Mouse (Mus musculus) C2C12 (cell line): ENCODE data around the gene Cks2. TPM values are rescaled to one million over a fixed set of nuclear protein-coding genes. Genes with fewer than 3 reads are reported as not detected.
"Not testable (repeated sequence)": the region's sequence is repeated elsewhere in the genome, so short reads cannot be mapped to it uniquely, and the experiment has no call there.

ENCODE experiments used
- H3K27me3 ChIP-seq: one replicate; pipeline ENCODE4 v1.6.1; 2011; ENCODE audit not compliant: control insufficient read depth, insufficient read depth, insufficient read length
- H3K36me3 ChIP-seq: one replicate; pipeline ENCODE4 v1.6.1; 2011; ENCODE audit not compliant: control insufficient read depth, insufficient read depth
- H3K4me3 ChIP-seq: one replicate; pipeline ENCODE4 v1.5.1; 2011; ENCODE audit warnings: mild to moderate bottlenecking, control low read depth; ENCODE audit not compliant: poor library complexity, insufficient read depth, severe bottlenecking
- H3K79me2 ChIP-seq: one replicate; pipeline ENCODE4 v1.6.1; 2011; ENCODE audit not compliant: control insufficient read depth, insufficient read depth
- H3K79me3 ChIP-seq: one replicate; pipeline ENCODE4 v1.6.1; 2011; ENCODE audit warnings: low read depth, control low read depth
- H3ac ChIP-seq: one replicate; pipeline ENCODE3; 2011; ENCODE audit warnings: low read depth; ENCODE audit not compliant: control insufficient read depth, insufficient read length
- CEBPB ChIP-seq: IDR thresholded peaks from one replicate; pipeline ENCODE4 v1.6.1; 2011; ENCODE audit warnings: low read depth, mild to moderate bottlenecking, control low read depth, moderate library complexity
- CTCF ChIP-seq: IDR thresholded peaks from one replicate; pipeline ENCODE4 v1.5.1; 2011; ENCODE audit not compliant: control insufficient read depth, insufficient read depth, insufficient read length
- FOSL1 ChIP-seq: IDR thresholded peaks from one replicate; pipeline ENCODE4 v1.8.0; 2011; ENCODE audit warnings: mild to moderate bottlenecking, low read length; ENCODE audit not compliant: poor library complexity, insufficient read depth, severe bottlenecking
- MAX ChIP-seq: IDR thresholded peaks from one replicate; pipeline ENCODE4 v1.6.1; 2011; ENCODE audit warnings: mild to moderate bottlenecking, control low read depth
- MYOD1 ChIP-seq: IDR thresholded peaks from one replicate; pipeline ENCODE4 v1.6.1; 2011; ENCODE audit warnings: low read depth; ENCODE audit not compliant: control insufficient read depth, insufficient read length
- MYOG ChIP-seq: IDR thresholded peaks from one replicate; pipeline ENCODE4 v1.6.1; 2011; ENCODE audit not compliant: control insufficient read depth, insufficient read length; ENCODE audit errors: extremely low read depth
- USF1 ChIP-seq: IDR thresholded peaks from one replicate; pipeline ENCODE4 v1.6.1; 2011; ENCODE audit warnings: low read depth, mild to moderate bottlenecking, control low read depth, moderate library complexity
- polyA plus RNA-seq: library from polyadenylated mRNA; unstranded; fragments of >200 nt; fragmentation: generic; extraction: Trizol; gene quantifications from one replicate; pipeline ENCODE4 v1.2.1, GENCODE M21; 2012; ENCODE audit warnings: missing spikeins

Cks2 gene
- polyA plus RNA-seq, 1 experiment = 167 TPM

DNA sequence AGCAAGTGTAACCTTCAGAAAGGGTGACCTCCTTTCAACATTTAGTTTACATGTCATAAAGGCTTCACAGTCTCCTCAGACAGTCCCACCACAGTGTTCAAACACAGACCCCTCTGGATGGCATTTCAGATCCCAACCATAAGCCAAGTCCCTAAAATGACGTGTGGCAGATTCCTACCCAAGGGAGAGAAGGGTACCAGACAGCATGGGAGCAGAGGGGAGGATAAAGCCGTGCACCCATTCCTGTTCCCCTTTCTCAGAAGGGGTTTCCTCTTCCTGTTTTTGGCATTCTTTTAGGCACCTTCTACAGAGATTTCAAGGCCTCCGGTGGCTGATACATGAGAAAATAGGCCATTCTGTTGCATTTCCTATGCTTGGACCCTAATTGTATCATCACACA, 13.1 kb downstream of the Cks2 start:
- Histone ChIP-seq H3K79me3 (peaks cover 8% of the 10 kb centered on the region), H3K36me3 (peaks cover 85% of the 10 kb centered on the region)
- TF ChIP-seq MYOD1 = no peak
- TF ChIP-seq MAX = no peak
- TF ChIP-seq MYOG = no peak
- TF ChIP-seq CEBPB = no peak
- no peak for TF ChIP-seq CTCF
- no peak for TF ChIP-seq FOSL1
- TF ChIP-seq USF1 = no peak

DNA sequence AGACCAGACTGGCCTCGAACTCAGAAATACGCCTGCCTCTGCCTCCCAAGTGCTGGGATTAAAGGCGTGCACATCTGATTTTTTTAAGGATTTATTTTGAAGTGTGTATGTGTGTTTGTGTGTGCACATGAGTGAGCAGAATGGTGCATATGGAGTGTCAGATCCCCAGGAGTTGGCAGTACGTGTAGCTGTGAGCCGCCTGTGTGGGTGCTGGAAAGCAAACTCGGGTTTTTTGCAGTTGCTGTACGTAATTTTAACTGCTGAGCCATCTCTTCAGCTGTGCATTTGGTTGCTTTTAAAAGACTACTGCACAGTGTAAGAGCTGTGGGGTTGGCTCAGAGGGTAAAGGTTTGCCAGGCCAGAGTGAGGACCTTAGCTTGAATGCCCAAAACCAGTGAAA, 14.5 kb downstream of the Cks2 start:
- TF ChIP-seq CEBPB (no peak), USF1 (no peak), MAX (no peak), MYOD1 (no peak), MYOG (no peak), FOSL1 (no peak), CTCF (no peak)
- H3K4me3 ChIP-seq = no peak overlapping the region
- peaks cover 81% of the 10 kb centered on the region for H3K36me3 ChIP-seq
- H3K27me3 ChIP-seq = no peaks in the 10 kb centered on the region
- H3K79me2 ChIP-seq = peaks cover 2% of the 10 kb centered on the region
- no peak overlapping the region for H3ac ChIP-seq
- no peaks in the 10 kb centered on the region for H3K79me3 ChIP-seq

More for the DNA sequence above, 13.1 kb downstream of the Cks2 start:
- Histone ChIP-seq H3K27me3 (no peaks in the 10 kb centered on the region), H3K4me3 (no peak overlapping the region), H3ac (no peak overlapping the region), H3K79me2 (peaks cover 16% of the 10 kb centered on the region)

DNA sequence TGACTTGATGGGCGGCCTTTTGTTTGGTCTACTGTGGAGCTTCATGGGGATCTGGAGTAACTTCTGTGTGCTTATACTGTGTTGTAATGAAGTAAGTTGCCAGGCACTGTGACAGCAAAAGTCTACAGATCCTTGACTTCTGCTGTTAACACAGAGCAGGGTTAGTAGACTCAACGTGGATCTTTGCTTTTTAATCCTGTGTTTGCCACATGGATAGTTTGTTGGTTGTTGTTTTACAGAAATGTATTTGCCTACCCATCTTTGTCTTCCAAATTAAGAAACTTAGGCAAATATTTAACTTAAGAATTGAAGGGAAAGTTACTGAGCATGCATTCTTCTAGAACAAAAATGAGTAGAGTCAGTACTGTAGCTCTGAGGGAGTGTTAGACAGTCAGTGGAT, 18.5 kb downstream of the Cks2 start:
- Histone ChIP-seq H3K36me3 (peaks cover 65% of the 10 kb centered on the region), H3K4me3 (no peak overlapping the region), H3ac (no peak overlapping the region), H3K79me3 (no peaks in the 10 kb centered on the region), H3K27me3 (no peaks in the 10 kb centered on the region), H3K79me2 (no peaks in the 10 kb centered on the region)
- TF ChIP-seq CEBPB (no peak), MYOG (no peak), CTCF (no peak), MYOD1 (no peak), USF1 (no peak), MAX (no peak), FOSL1 (no peak)

DNA sequence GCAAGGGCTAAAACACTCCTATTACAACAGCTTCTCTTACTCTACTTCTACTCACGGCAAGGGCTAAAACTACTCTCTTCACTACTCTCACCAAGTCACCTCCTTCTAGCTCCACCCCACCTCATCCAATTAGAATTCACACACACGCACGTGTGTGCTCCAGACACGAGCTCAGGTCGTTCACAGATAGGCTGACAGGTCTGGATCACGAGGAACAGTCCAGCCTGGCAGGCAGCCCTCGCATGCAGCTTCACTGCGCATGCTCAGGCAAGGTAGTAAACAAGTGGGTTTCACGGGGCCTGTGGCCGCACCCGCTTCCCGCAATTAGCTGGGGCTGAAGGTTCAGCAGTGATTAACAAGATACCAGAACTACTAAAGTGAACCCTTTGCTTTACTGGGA, 23.2 kb downstream of the Cks2 start:
- H3K79me3 ChIP-seq, H3K79me2 ChIP-seq, H3K4me3 ChIP-seq, H3K27me3 ChIP-seq, H3ac ChIP-seq: not testable (repeated sequence)
- peaks cover 52% of the 10 kb centered on the region for H3K36me3 ChIP-seq

DNA sequence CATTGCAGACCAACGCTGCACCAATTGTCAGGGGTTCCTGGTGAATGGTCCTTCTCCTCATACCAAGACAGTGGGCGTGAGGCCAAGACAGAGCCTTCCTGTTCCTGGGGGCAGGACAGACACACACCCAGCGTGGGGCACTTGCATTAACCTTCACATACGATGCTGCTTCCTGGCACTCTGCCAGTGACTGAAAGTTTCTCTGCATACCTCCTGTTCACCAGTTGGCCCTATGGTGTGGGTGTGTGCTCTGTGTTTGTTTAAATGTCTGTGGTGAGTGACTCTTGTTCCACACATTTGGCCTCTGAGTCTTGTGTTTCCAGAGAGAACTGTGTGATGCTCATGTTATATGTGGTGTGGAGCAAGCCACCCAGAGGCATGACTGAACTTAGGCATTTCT, 31.6 kb downstream of the Cks2 start:
- Histone ChIP-seq H3K79me2 (no peaks in the 10 kb centered on the region), H3K36me3 (peaks cover 83% of the 10 kb centered on the region), H3K27me3 (no peaks in the 10 kb centered on the region), H3ac (no peak overlapping the region), H3K4me3 (no peak overlapping the region), H3K79me3 (no peaks in the 10 kb centered on the region)
- TF ChIP-seq CEBPB = no peak
- TF ChIP-seq USF1 = no peak
- TF ChIP-seq CTCF = no peak
- no peak for TF ChIP-seq MYOG
- TF ChIP-seq MAX = no peak
- TF ChIP-seq MYOD1 = no peak
- no peak for TF ChIP-seq FOSL1

DNA sequence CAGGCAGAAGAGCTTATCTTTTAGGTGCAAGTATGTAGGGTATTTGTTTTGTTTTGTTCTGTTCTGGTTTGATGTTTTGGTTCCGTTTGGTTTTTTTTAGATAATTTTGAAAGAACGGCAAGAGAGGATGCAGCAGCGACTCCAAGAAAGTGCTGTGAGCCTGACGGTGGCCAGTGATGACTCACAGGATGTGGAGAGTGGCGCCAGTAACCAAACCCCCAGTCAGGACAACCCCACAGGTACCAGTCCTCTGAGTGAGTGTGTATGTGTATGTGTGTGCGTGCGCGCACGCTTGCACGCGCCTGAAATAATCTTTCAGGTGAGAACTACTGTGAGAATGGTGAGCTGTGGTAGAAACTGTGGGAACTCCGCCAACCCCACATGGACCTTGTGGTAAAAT, 32.0 kb downstream of the Cks2 start:
- H3ac ChIP-seq = no peak overlapping the region
- TF ChIP-seq CTCF (no peak), MYOD1 (no peak), USF1 (no peak), CEBPB (no peak)
- peaks cover 84% of the 10 kb centered on the region for H3K36me3 ChIP-seq

More for the DNA sequence above, 32.0 kb downstream of the Cks2 start:
- H3K79me2 ChIP-seq = no peaks in the 10 kb centered on the region
- no peaks in the 10 kb centered on the region for H3K79me3 ChIP-seq
- H3K27me3 ChIP-seq = no peaks in the 10 kb centered on the region
- H3K4me3 ChIP-seq = no peak overlapping the region
